Mouse (Mus musculus) CH12.LX (cell line): ENCODE data around the gene Prdx2.

Experiments used
- CTCF ChIP-seq, 2 experiments: IDR thresholded peaks in 1 of 2; conservative IDR thresholded peaks in 1 of 2; 2 replicates each; pipeline ENCODE4 v1.5.1; 2011 to 2012; ENCODE audit warnings: low read depth in 2 of 2, low read length in 2 of 2, improper control_type of control experiment in 1 of 2, inconsistent platforms in 1 of 2, mild to moderate bottlenecking in 1 of 2, moderate library complexity in 1 of 2
- ELF1 ChIP-seq: IDR thresholded peaks from 2 replicates; pipeline ENCODE4 v1.6.1; 2014; ENCODE audit warnings: low read depth, mild to moderate bottlenecking, inconsistent platforms, low read length, improper control_type of control experiment
- EP300 ChIP-seq: IDR thresholded peaks from 2 replicates; pipeline ENCODE4 v1.6.1; 2011; ENCODE audit warnings: low read length, improper control_type of control experiment
- HCFC1 ChIP-seq: IDR thresholded peaks from 2 replicates; pipeline ENCODE4 v1.6.1; 2012; ENCODE audit warnings: low read depth, mild to moderate bottlenecking, inconsistent platforms, low read length, improper control_type of control experiment
- MAFK ChIP-seq: IDR thresholded peaks from 2 replicates; pipeline ENCODE4 v1.6.1; 2011; ENCODE audit warnings: low read length, improper control_type of control experiment; ENCODE audit not compliant: insufficient replicate concordance
- MAZ ChIP-seq: IDR thresholded peaks from 2 replicates; pipeline ENCODE4 v1.6.1; 2012; ENCODE audit warnings: low read depth, mild to moderate bottlenecking, inconsistent platforms, low read length, improper control_type of control experiment, moderate library complexity
- POLR2A ChIP-seq: IDR thresholded peaks from 2 replicates; pipeline ENCODE4 v1.6.1; 2011; ENCODE audit warnings: low read depth, mild to moderate bottlenecking, improper control_type of control experiment, low read length
- USF1 ChIP-seq: IDR thresholded peaks from 2 replicates; pipeline ENCODE4 v1.6.1; 2014; ENCODE audit warnings: low read depth, mild to moderate bottlenecking, inconsistent platforms, low read length, improper control_type of control experiment

- TF ChIP-seq CTCF (conservative IDR thresholded peaks at IDR 0.05 in 1 of 2, IDR thresholded peaks at IDR 0.05 in 1 of 2; ENCODE audit: low read depth in 2 of 2, low read length in 2 of 2) (no peak), MAZ (peak; percentile 100), POLR2A (peak; percentile 100), USF1 (no peak), HCFC1 (peak; percentile 68), EP300 (no peak), MAFK (no peak), ELF1 (peak; percentile 99)
These were observed 9.0 kb downstream of the Prdx2 start, which contains the start of gene Junb for GRCm38 (mm10) chr8:84978248-84978940.
